Mouse (Mus musculus) lung, postnatal 14 days (tissue): ENCODE results near the gene Rabgef1.
"Not testable (repeated sequence)": the region's sequence is repeated elsewhere in the genome, so short reads cannot be mapped to it uniquely, and the experiment has no call there.

Experiments used
- DNase-seq: peaks from one replicate; pipeline ENCODE4 v3.0.0; 2021

Gene Rabgef1

DNA sequence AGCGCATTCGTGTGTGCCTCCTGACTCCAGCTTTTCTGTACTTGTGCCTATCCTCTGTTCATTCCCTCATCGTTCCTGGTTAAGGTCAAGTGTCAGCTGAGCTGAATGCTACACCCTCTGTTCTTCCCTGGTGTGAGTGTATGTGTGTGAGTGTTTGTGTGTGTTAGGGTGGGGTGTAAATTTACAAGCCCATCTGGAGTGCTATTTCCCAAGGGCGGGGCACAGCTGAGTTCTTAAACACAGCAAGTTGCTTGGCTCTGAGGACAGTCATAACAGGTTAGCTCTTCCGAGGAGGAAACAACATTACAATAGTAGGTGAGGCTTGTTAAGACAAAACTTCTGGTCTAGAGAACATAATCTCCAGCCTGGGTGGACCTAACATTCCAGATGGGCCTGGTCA is 46.7 kb downstream of the Rabgef1 start:
- DNase-seq: no peak

- no peak for DNase-seq
Observed at GRCm38 (mm10) chr5:130221316-130221715, 49.7 kb downstream of the Rabgef1 start.

DNA sequence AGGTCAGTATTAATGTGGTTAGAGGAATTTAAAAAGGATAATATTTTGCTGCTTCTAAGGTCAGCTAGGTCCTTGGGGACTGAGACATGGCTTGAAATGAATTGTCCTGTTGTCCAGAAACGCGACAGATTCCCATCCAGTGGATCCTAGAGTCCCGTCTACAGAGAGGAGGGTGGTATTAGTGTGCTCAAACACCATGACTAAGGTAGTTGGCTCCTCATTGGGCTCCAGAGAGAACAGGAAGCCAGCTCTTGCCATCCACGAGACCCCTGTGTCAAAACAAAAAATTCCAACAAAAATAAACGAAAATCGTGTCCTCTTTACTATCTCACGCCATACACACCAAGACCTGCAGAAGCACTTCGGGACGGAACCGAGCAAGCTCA is 50.2 kb downstream of the Rabgef1 start:
- DNase-seq: no peak

DNA sequence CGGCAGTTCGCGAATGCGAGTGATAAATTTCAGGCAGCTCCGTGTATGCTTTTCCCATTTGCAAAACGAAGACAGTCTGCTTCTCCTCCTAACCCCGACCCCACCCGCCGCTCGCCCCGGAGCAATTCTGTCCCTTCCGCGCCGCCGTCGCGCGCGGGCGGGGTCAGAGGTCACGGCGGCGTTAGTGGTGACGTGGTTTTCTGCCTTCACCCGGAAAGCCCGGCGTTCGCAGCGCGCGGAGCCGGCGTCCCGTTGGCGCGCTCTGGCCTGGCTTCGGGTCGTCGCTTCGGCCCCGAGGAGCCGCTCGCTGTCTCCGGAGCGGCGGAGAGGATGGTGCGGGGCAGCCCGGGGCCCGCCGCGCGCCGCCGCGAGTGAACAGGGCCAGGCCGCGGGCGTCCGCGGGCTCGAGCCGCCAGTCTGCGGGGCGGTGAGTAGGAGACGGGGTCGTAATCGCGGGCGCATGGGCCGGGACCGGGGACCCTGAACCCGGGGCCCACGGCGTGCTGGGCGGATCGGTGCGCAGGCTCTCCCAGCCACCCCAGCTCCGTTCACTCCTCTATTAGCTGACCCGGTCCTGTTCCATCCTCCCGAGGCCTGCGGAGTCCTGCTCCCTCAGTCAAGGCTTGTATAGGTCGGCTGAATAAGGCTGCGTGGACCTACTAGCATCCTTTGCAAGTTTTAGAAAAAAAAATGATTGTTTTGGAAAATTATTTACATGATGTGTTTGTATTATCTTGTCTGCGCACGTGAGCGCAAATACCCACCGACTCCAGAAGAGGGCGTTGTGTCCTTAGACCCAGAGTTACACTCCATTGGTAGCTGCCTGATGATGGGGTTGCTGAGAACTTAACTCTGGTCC is 50.8 kb downstream of the Rabgef1 start:
- peak; percentile 96 for DNase-seq

DNA sequence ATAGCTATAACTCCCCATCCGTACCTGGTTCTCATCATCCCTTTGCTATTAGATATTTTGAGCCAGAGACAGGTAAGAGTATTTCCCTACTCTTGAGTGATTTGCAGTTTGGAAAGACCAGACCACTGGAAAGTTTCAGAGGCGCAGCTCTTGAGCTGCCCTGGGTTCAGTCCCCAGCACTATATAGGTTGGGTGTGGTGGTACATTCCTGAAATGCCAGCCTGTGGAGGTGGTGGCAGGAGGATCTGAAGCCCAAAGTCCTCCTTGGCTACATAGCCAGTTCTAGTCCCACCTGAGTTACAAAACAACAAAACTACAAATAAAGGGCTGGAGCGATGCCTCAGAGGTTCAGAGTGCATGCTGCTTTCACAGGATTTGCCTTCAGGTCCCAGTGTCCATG is 55.2 kb downstream of the Rabgef1 start:
- DNase-seq: no peak

DNA sequence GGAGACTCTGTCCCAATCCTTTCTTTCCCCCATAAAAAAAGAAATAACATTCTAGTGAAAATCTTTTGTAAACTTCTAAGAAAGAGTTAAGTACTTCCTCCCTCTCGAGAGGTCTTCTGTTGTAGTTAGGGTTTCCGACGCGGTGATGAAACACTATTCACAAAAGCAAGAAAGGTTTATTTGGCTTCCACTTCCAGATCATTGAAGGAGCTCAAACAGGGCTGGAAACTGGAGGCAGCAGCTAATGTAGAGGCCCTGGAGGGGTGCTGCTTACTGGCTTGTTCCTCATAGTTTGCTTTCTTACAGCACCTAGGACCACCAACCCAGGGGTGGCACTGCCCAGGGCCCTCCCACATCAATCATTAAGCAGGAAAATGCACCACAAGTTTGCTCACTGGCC is 56.5 kb downstream of the Rabgef1 start:
- no peak for DNase-seq

- DNase-seq: no peak
Observed at GRCm38 (mm10) chr5:130236302-130236701, 64.7 kb downstream of the Rabgef1 start.

DNA sequence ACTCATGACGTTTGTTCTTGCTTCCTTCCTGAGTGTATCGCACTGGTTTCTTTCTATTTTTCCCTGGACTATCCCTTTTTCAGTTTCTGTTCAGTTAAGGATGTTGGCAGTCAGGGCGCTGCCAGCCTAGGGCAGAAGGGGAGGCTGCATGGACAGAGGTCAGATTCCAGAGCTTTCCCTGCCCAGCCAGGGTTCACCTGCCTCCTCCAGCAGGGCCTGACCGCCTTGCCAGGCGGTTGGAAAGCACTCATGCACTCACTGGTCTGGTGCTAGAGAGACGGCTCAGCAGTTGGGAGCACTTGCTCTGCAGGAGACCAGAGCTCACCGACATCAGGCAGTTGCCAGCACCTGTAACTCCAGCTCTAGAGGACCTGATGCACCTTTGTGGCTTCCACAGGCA is 67.6 kb downstream of the Rabgef1 start:
- DNase-seq: no peak

- DNase-seq: no peak
Observed at GRCm38 (mm10) chr5:130239856-130240255, 68.3 kb downstream of the Rabgef1 start.

- DNase-seq: no peak
Observed at GRCm38 (mm10) chr5:130241426-130241825, 69.8 kb downstream of the Rabgef1 start.

- DNase-seq: no peak
Observed at GRCm38 (mm10) chr5:130247823-130248222, 76.2 kb downstream of the Rabgef1 start.

DNA sequence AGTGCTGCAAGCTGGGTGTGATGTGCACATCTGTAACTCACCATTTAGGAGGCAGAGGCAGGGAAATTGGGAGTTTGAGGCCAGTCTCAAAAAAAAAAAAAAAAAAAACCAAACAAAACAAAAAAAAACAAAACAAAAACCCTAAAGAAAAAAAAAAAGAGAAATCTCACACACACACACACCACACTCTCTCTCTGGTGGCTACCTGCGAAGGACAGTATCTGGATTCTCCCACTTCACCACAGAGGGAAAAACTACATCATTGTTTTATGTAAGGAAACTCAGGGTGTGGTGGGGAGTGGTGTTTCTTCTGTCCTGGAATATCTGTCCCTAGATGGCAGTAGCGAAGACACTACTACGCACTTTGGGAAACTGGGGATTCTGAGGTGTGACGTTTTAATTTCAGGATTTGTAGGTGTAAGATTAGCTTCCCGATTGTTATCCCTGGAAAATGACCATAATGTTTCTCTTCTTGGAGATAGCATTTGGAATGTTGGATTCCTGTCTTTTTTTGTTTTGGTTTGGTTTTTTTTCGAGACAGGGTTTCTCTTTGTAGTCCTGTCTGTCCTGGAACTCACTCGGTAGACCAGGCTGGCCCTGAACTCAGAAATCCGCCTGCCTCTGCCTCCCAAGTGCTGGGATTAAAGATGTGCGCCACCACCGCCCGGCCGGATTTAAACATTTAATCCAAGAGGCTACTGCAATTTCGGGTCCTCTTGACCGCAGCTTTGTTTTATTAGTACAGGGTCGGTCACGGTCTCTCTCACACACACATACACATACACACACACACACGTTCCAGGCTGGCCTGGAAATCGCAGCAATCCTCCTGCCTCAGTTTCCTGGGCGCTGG is 82.8 kb downstream of the Rabgef1 start:
- peak; percentile 43 for DNase-seq

- peak; percentile 98 for DNase-seq
Observed at GRCm38 (mm10) chr5:130255017-130255720, 83.6 kb downstream of the Rabgef1 start, which contains the start of the genes Sbds and Tyw1. Gene Sbds, minus strand, starts transcription at chr5:130255530. Gene Tyw1, plus strand, starts transcription at chr5:130255619.

DNA sequence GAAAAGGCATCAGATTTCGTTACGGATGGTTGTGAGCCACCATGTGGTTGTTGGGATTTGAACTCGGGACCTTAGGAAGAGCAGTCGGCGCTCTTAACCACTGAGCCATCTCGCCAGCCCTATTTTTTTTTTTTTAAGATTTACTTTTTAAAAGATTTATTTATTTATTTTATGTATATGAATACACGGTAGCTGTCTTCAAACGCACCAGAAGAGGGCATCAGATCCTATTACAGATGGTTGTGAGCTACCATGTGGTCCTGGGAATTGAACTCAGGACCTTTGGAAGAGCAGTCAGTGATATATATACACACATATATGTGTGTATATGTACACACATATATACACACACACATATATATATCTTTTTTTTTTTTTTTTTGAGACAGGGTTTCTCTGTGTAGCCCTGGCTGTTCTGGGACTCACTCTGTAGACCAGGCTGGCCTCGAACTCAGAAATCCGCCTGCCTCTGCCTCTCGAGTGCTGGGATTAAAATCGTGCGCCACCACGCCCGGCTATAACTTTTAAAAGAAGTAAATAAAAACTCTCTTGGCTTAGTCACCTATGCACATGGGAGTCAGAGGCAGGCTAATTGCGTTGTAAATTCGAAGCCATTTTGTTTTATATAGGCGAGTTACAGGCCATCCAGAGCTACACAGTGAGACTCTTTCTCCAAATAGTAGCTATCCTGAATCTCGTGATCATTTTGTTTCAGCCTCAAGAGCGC is 84.4 kb downstream of the Rabgef1 start:
- DNase-seq: not testable (repeated sequence)

DNA sequence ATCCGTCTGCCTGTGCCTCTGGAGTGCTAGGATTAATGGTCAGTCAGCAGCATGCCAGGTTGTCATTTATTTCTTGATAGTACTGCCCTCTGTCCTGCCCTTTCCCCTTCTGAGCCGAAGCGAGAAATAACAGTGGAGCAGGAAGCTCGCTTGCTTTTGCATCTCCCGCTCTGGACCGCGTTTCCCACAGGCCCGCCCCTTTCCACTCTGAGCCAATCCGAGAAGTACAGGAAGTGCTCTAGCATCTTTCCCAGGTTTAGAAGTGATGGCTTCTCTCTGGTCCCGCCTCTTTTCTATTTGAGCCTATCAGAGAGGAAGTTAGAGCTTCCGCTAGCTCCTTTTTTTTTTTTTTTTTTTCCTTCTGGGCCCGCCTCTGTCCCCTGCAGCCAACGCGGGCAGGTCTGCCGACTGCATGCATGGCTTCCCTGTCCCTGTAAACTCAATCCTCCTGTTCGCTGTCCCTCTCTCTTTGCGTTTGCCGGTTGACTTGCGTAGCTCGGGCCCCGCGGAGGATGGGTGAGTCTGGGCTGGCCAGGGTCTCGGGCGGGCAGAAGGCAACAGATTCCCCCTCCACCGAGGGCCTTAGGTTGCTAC is 85.2 kb downstream of the Rabgef1 start:
- DNase-seq: peak; percentile 94

DNA sequence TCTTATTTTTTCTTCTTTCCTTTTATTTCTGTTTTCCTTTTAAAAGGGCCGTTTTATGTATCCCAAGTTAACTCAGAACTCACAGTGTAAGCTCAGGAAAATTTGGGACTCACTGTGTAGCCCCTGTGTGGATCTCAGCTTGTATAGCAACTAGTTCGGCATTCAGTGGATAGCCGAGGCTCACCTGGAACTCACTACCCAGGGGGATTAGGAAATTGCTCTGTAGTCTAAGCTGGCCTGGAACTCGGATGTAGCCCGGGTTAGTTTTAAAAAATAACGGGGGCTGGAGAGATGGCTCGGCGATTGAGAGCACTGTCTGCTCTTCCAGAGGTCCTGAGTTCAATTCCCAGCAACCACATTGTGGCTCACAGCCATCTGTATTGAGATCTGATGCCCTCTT is 85.7 kb downstream of the Rabgef1 start:
- DNase-seq: no peak

DNA sequence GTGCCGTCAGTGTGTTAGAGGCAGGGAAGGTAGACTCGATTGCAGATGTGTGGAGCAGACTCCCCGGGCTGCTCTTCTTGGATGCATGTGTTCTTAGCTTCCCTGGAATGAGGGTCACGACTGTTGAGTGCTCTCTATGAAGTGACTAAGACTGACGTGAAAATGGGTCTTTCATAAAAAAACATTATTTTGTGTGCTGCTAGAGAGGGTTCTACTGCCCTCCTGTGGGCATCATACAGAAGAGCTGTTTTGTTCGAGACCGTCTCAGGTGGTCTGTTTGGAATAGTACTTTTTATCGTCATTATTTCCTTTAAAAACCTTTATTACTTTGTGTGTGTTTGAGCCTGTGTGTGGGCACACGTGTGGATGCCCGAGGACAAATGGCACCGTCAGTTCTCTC is 91.9 kb downstream of the Rabgef1 start:
- DNase-seq: no peak
